Mouse (Mus musculus) 3T3-L1 (cell line): ENCODE results near the gene Smarcad1.
"Not testable (repeated sequence)": the region's sequence is repeated elsewhere in the genome, so short reads cannot be mapped to it uniquely, and the experiment has no call there.

Experiments
- DNase-seq: peaks from one replicate; pipeline ENCODE4 v3.0.0-alpha.2; 2015; ENCODE audit warnings: low read depth, low spot score

The Smarcad1 gene

DNA sequence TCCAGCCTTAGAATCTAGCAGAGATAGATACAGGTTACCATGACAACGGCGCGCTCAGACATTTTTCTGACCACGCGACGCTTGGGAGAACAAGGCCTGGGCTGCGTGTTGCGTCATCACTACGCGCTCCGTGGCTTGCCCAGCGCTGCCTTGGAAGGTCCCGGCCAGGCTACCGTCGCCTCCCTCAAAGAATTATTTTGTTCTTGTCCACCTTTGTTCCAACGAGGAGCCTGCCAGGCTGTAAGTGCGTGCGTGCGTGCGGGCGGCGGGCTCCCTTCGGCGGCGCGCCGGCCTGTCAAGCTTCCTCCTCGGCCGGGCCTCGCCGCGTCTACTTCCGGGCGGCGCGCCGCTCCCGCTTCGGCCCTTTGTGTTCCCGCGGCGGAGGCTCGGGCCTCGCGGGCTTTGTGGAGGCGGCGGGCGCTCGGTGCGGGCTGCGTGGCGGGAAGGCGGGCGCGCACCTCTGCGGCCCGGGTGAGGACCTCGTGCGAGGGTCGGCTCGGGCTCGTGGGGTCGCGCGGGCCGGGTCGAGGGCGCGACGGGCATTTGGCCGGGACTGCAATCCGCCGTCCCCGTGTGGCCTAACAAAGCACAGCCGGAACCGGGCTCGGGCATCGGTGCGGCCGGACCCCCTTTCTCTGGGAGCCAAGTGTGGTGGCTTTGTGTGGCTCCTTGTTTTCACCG lies at the start of gene Smarcad1:
Gene Smarcad1 (plus strand): TSS at position 93 of the 681 bp plus-strand sequence.
- DNase-seq, result peak; percentile 99

DNA sequence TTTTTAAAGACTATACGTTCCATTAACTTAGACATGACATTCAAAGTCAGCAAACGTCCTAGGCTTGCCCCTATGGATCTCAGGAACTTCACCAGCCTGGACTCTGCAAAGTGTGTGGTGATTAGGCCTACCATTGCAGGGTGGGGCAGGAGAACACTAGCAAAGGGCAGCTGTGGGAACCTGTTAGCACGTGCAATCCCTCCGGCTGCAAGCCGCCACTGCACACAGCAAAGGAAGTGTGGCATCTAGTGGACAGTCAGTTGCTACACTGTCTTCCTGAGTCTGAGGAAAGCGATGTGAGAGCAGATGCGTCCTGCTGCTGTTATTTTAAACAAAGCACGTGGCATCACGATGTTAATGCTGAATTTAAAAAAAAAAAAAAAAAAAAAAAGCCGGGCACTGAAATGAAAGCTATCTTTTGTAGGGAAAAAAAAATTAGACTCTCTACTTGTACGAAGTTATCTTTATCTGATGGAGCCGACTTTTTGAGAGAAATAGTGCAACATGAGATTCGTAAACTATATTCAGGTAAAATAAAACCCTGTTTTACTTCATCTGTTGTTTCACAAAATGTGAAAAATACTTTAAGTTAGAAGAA lies 45.5 kb upstream of the Smarcad1 start:
- DNase-seq, result no peak

DNA sequence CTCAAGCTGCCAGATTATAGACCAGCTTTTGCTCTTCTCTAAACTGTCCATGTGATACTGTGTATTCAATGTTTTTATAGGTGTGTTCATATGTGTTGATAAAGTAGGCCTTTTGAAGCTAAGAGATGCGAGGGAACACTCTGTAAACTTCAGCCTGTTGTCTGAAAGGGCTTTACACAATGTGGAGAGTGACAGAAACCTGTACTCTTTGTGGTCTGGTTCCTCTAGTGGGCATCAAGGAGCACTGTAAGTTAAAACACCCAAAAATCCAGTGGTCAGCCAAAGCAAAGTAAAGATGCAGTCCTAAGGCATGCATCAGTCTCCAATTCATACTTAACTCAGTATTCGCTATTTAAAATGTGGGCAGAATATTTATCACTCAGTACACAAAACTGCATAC lies 44.6 kb upstream of the Smarcad1 start:
- DNase-seq, result peak; percentile 53

DNA sequence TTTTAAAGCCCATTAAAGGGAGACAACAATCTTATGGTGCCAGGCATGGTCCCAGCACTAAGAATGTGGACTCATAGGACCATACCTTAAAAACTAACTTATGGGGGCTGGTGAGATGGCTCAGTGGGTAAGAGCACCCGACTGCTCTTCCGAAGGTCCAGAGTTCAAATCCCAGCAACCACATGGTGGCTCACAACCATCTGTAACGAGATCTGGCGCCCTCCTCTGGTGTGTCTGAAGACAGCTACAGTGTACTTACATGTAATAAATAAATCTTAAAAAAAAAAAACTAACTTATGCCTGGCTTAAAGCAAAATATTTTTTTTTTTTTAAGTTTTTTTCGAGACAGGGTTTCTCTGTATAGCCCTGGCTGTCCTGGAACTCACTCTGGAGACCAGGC lies 41.6 kb upstream of the Smarcad1 start:
- DNase-seq, result not testable (repeated sequence)

DNA sequence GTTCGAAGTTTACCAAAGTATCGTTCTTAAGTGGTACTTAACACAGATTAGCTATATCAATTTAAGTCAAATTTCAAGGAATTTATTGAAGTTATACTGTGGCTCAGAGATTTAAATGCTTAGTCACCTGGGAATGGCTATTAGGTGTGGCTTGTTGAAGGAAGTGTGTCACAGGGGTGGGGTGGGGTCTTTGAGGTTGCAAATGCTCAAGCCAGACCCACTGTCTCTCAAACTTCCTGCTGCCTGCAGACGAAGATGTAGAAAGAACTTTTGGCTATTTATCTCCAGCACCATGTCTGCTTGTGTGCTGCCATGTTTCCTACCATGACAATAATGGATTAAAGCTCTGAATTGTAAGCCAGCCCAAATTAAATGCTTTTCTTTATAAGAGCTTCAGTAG lies 40.2 kb upstream of the Smarcad1 start:
- DNase-seq, result no peak

DNA sequence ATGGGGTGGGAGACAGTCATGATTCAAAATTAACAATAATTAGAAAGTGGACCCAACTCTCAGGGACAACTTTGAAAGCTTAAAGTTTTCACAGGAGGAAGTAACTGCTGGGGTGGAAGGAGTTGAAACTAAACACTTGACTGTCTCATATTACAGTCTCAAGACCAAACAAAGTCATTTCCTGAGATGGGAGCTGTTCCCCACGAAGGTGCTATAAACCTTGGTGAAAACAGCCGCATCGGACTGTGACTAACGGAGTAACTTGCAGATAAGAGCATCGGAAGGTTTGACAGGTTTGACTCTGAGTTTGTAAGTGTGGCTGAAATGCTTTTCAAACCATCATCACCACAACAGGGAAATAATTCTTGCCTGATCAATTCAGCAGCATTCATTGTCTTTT lies 33.5 kb upstream of the Smarcad1 start:
- no peak for DNase-seq

DNA sequence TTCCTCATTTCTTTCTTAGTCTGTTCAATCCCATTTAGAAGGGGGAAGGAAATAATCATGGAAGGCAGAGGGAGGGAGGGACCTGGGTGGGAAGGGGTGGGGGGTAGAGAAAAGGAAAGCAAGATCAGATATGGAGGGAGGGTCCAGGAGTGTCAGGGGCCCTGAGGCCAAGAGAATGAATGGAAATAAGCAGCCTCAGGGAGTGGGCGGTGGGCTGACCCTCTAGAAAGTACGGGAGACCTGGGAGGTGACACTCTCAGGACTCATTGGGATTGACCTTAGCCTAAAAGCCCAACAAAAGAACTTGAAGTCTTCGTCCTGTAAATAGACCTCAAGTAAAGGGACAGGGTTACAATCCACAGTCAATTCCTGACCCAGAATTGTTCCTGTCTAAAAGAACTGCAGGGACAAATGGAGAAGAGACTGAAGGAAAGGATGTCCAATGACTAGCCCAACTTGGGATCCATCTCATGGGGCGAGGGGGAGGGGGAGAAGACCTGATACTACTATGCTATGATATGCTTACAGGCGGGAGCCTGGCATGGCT lies 30.9 kb upstream of the Smarcad1 start:
- no peak for DNase-seq

DNA sequence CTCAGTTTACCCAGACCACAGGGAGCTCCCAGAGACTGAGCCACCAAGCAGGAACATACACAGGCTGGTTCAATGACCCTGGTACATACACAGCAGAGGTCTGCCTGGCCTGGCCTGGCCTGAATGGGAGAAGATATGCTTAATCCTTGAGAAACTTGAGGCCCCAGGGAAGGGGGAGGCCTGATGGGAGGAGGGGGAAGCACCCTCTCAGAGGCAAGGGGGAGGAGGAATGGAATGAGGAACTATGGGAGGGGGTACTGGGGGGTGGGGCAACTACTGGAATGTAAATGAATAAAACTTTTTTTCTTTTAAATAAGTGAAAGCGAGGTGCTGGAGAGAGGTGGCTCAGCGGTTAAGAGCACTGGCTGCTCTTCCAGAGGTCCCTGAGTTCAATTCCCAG lies 30.2 kb upstream of the Smarcad1 start:
- DNase-seq, result no peak

DNA sequence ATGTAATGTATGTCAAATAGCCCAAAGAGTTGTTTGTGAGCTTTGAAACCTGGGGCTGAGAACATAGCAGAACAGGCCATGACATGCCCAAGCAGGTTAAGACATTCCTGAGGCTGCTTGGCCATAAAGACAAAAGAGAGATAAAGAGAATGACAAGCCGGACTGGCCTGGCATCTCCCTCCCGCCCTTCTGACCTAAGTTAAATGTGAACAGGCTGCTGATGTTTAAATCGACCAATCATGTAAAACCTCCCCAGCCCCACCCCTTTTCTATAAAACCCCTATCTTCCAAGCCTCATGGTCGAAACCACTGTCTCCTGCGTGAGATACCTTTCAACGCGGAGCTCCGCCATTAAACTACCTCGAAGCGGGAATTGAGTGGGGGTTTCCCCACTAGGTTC lies 24.8 kb upstream of the Smarcad1 start:
- no peak for DNase-seq

DNA sequence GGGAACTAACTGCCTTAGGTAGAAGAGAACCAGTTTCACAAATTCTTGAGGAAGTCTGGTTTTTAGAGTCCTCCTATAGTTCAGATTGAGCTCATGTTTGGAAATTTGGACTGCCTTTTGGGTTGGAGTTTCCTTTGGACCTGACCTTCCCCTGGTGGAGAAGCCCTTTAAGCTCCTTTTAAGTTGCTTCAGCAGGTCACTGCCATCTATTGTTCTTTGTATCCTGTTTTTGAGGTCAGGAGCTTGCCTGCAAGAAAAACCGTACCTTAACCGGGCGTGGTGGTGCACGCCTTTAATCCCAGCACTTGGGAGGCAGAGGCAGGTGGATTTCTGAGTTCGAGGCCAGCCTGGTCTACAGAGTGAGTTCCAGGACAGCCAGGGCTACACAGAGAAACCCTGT lies 23.4 kb upstream of the Smarcad1 start:
- DNase-seq, result not testable (repeated sequence)

DNA sequence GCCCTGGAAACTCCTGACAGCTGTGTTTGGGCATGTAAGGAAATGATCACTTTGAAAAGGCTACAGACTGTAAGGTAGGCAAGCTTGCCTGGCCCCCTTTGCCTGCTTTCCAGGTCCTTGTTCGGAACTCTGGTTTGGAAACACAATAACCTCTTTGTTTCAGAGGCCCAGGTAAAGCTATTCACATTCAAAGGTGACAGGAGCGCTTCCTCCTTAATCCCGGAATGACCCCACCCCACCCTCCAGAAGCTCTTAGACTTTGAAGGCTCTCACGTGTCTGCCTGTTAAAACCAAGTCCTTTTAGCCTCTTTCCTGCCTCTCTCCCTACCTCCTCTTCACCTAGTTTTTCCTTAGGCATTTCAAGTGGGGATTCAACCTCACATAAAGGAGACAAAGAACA lies 20.5 kb upstream of the Smarcad1 start:
- DNase-seq, result no peak

DNA sequence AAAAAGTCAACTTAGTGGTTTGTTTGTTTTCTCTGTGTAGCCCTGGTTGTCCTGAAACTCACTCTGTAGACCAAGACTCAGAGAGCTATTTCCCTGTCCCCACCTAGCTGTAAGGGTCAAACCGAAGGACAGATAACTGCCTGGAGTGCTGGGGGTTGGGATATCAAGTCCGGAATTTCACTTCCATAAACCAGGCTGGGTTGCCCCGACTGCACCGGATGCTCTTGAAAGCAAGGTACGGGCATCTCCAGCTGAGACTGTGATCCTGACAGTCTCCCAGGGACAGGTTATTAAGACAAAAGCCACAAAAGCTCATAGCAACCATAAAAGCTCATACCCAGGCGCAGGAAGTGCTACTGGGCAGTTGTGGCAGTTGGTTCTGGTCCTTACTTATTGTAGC lies 19.3 kb upstream of the Smarcad1 start:
- DNase-seq, result no peak

DNA sequence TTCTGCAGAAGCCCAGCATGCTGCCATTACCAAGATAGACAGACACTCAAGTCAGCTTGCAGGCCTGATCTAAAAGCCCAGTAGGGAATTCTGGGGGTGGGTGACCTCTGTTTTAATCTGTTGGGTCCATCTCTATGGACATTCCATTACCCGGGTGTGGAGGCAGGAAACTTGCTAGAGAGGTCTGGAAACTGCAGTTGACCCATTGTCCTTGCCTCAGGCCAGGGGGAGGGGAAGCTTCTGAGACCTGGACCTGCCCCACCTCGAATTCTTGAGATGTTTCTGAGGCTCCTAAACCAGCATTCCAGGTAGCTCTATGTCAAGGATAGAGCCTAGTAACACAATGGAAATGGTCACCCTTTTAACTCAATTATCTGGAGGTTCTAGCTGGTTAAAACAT lies 17.7 kb upstream of the Smarcad1 start:
- DNase-seq, result no peak

DNA sequence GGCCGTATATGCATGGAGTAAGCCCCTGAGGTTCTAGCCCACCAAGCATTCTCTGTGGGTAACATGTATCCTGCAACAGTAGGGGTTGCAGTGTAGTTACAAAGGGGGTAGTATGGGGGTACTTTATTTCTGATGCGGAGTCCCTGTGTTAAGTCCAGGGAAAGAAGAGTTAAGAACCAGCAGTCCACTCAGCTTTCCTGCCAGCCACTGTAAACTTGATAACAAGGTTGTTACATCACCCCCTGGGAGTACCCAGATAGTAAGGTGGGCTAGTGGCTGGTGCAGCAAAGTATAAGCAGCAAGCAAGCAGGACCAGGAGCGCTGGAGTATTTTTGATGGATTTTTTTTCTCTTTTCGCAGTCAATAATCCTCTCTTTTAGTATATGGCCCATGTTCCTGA lies 17.3 kb upstream of the Smarcad1 start:
- no peak for DNase-seq

DNA sequence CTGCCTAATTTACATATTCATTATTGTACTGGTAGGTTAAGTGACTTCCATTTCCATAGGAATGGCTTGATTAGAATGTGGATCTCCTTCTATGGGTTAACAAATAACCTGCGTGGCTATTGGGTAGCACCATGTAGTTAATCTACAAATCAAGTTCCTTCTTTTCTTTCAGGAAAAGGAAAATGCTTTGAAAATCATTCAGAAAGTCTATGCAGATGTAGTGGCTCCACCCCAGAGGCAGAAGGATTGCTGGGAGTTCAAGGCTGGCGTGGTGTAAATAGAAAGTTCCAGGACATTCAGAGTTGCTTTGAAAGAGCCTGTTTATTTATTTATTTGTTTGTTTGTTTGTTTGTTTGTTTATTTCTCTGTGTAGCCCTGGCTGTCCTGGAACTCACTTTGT lies 7.7 kb upstream of the Smarcad1 start:
- no peak for DNase-seq

DNA sequence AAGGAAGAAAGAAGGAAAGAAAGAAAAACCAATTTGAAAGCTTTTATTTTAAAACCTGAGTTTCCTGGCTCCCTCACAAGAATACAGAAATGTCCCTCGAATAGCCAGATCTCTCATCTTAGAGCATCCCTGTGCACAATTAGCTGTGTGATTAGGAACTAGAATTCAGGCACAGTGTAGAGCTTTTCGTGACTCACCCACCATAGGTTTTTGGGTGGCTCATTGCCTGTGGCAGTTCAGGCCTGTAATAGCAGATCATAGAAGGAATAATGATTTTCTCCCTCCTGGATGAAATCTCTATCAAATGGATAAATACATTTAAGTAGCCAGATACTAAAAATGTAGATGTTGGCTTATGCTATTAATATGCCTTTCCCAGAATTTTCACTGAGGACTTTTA lies 6.9 kb upstream of the Smarcad1 start:
- DNase-seq, result no peak

DNA sequence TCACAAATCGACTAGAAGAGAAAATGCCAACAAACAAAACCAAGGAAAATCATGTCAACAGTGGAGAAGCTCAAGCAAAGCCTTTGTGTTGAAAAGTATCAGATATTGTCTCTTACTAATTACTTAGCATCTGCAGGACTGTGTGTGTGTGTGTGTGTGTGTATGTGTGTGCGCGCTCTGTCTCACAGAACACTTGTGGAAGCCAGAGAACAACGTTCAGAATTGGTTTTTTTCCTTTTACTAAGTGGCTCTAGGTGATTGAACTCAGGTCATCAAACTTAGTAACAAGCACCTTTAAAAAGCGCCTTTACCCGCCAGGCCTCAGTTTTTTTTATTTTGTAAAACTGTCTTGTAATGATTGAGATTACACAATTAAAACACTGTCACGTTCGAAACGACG lies 451 bp upstream of the Smarcad1 start:
- DNase-seq, result no peak

DNA sequence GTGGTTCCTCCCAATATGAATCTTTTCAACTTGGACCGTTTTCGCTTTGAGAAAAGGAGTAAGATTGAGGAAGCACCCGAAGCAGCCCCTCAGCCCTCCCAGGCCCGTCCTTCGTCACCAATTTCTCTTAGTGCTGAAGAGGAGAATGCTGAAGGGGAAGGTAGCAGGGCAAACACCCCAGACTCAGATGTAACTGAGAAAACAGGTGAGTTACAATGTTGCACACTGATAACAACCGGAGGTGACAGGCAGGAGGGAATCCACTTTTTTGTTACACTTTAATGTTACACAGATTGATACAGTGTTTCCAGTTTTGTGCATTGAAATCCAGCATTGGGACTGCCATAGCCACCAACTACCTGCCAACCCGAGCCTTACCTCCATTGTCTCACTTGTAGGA lies 858 bp downstream of the Smarcad1 start:
- peak; percentile 34 for DNase-seq

DNA sequence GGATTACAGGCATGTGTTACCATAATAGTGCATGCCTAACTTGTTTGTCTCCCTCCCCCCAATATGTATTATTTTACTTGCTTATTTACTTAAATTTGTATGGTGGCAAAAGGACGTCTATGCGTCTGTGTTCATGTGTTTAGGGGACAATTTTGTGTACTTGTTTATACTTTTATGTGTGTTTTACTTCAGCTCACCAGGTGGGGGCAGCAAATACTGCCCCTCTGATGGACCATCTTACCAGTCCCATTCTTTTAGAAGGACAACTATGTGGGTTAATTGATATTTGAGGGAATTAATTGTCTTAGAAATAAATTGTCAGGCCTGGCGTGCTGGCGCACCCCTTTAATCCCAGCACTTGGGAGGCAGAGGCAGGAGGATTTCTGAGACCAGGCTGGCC lies 6.7 kb downstream of the Smarcad1 start:
- peak; percentile 47 for DNase-seq

DNA sequence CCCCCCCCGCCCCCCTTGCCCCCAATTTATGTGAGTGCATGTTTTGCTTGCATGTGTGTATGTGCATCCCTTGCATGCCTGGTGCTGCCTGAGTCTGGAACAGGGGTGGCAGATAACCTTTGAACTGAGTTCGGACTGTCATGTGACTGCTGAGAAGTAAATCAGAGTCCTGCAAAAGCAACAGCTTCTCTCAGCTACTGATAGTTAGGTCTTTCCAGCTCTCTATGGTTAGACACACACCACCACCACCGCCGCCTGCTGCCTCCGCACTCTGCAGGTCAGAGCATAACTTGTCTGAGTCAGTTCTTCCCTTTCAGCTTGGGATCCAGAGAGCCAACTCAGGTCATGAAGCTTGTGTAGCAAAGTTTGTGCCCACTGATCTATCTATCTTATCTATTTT lies 14.2 kb downstream of the Smarcad1 start:
- no peak for DNase-seq

DNA sequence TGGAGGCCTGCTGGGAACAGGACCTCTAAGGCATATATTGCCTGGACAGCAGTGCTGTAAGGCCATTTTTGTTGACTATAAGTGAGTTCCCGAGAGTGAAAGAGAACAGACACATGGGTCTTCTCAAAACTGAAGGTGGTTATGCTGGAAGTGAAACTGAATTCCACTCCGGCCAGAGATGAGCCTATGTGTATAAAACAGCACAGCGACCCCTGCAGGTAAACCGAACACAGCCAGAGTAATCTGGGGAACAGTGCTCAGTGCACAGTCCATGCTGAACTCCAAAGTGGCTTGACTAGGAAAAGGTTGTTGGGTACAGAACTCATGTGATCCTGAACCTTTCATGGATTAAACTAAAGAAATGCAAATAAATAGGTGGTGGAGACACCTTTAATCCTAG lies 14.8 kb downstream of the Smarcad1 start:
- DNase-seq, result not testable (repeated sequence)

DNA sequence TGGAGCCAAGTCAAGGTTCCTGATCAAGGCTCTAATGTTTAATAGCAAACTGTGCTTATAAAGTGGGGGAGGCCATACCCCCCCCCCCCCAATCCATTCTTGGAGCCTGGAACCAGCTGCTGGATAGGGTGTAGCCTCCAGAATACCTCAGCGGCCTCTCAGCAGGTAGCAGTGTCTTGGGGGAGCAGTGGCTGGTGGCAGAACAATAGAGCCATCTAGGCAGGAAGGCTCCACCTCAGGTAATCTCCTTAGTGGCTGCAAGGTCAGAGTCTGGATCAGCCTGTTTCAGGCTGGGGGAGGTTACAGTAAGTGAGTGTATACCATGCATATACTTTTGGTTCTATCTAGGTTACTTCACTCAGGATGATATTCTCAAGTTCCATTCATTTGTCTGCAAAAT lies 18.7 kb downstream of the Smarcad1 start:
- no peak for DNase-seq

DNA sequence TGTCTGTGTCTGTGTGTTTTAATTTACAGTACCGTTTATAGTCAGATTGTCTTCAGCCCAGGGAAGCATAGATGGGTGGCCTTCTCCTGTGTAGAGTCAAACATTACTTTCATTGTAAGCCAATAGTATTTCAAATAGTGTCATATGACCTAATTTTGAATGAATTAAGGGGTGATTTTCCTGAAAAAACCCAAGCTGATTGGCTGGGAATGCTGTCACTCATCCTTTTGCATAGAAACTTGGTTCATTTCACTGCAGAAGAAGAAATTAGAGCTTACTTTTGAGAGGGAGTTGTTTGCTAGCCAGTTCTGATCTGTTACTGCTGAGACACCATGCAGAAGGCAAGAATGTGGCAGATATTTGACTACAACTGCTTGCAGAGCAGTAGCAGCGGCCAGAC lies 32.8 kb downstream of the Smarcad1 start:
- no peak for DNase-seq
